ENCODE assay signal across 26 mouse cellular contexts in genomic region chr4:148035440-148035839, GRCm38 (mm10). TPM values are rescaled to one million over a fixed set of nuclear protein-coding genes. Genes with fewer than 3 reads are reported as not detected.
DNase-seq lines count a peak whose midpoint lies in the region; ATAC-seq and TF ChIP-seq lines count a peak whose summit lies in the region.
"Had no signal": no experiment of that assay in that cellular context is flagged by ENCODE, and none has a peak within 500 bp of the region (broad histone marks: within the 10 kb centered on the region; RNA-seq: fewer than 3 reads in every experiment).

No protein-coding gene starts in this region.

- H3K36me3 ChIP-seq in kidney, embryonic 16.5 days (ENCODE audit: insufficient read depth, low read length): 0 out of 2 replicates have a peak, but pooled peaks cover 12% of the 10 kb centered on the region
- H3K36me3 ChIP-seq in ES-Bruce4 (ENCODE audit: control insufficient read depth, insufficient read depth, low read length, poor library complexity, severe bottlenecking): no peaks in the 10 kb centered on the region
- peaks cover 4% of the 10 kb centered on the region; the same call in 1 of the 2 replicates for H3K36me3 ChIP-seq in lung, postnatal 0 days (ENCODE audit: insufficient read depth, low read length)

- no peaks in the 10 kb centered on the region for H3K9me3 ChIP-seq in kidney, embryonic 16.5 days (ENCODE audit: low read length)
- H3K9me3 ChIP-seq in ES-Bruce4 (replicated peaks; ENCODE audit: control insufficient read depth, insufficient read depth, low read length, poor library complexity, severe bottlenecking): no peaks in the 10 kb centered on the region
- H3K9me3 ChIP-seq in lung, postnatal 0 days (ENCODE audit: low read length): no peaks in the 10 kb centered on the region
- H3K9me3 ChIP-seq: forebrain, embryonic 10.5 days; forebrain, embryonic 13.5 days; heart, embryonic 10.5 days; heart, embryonic 13.5 days had no signal

- WGBS in kidney, embryonic 16.5 days: 87% methylated on average over 3 of the region's 3 CpGs
- WGBS in lung, postnatal 0 days: 90% methylated on average over 3 of the region's 3 CpGs

- no peak overlapping the region for H3K4me3 ChIP-seq in kidney, embryonic 16.5 days (ENCODE audit: low read length)
- no peak overlapping the region for H3K4me3 ChIP-seq in ES-Bruce4 (ENCODE audit: low read depth, low read length)
- H3K4me3 ChIP-seq in lung, postnatal 0 days (ENCODE audit: low read depth, low read length): no peak overlapping the region
- H3K4me3 ChIP-seq: forebrain, embryonic 10.5 days; forebrain, embryonic 13.5 days; heart, adult 2 months; heart, embryonic 10.5 days; heart, embryonic 13.5 days had no signal

- TF ChIP-seq POLR2A in ES-Bruce4 (IDR thresholded peaks at IDR 0.05; ENCODE audit: insufficient read depth, low read length): no peak

- H3K4me2 ChIP-seq in kidney, embryonic 16.5 days (replicated peaks; ENCODE audit: low read depth, low read length): no peak overlapping the region
- no peak overlapping the region for H3K4me2 ChIP-seq in lung, postnatal 0 days (replicated peaks; ENCODE audit: low read depth, low read length)
- H3K4me2 ChIP-seq: forebrain, embryonic 13.5 days; heart, embryonic 13.5 days; hindbrain, embryonic 14.5 days had no signal

- peak; percentile 25 for DNase-seq in cerebellum, adult 9-10 months
- DNase-seq in cerebellum, adult 8-10 months: no peak
- peak; percentile 37 for DNase-seq in kidney, postnatal 10 days
- peak; percentile 37 for DNase-seq in ZHBTc4 (ENCODE audit: low read depth, low spot score)
- no peak for DNase-seq in lung, postnatal 0 days (ENCODE audit: low spot score)
- no peak for DNase-seq in ovary, adult 18-20 months (ENCODE audit: low spot score)
- DNase-seq: adrenal gland, postnatal 10 days; cerebellum, adult 11 months; cerebellum, adult 2 months; cerebellum, postnatal 14 days; gastrocnemius, postnatal 10 days; gastrocnemius, postnatal 36 days; heart, adult 2 months; heart, postnatal 14 days; heart, postnatal 4 days had no signal

- H3K27me3 ChIP-seq in kidney, embryonic 16.5 days (ENCODE audit: insufficient read depth, low read length): no peaks in the 10 kb centered on the region
- H3K27me3 ChIP-seq in ES-Bruce4 (ENCODE audit: control insufficient read depth, insufficient read depth, low read length, poor library complexity, severe bottlenecking): no peaks in the 10 kb centered on the region
- H3K27me3 ChIP-seq in lung, postnatal 0 days (replicated peaks; ENCODE audit: insufficient read depth, low read length): no peaks in the 10 kb centered on the region
- H3K27me3 ChIP-seq: forebrain, embryonic 13.5 days; heart, embryonic 13.5 days had no signal

- no peak for TF ChIP-seq EP300 in ES-Bruce4 (IDR thresholded peaks at IDR 0.05; ENCODE audit: insufficient read depth, low read depth, low read length)
- TF ChIP-seq EP300 in lung, postnatal 0 days (IDR thresholded peaks at IDR 0.05): no peak

- TF ChIP-seq CTCF in ES-Bruce4 (IDR thresholded peaks at IDR 0.05; ENCODE audit: low read depth, low read length): no peak
- TF ChIP-seq CTCF in lung, postnatal 0 days (IDR thresholded peaks at IDR 0.05): no peak

- H3K4me1 ChIP-seq in kidney, embryonic 16.5 days (ENCODE audit: insufficient read depth, low read length): peaks cover 19% of the 10 kb centered on the region
- peaks cover 7% of the 10 kb centered on the region for H3K4me1 ChIP-seq in ES-Bruce4 (ENCODE audit: control insufficient read depth, insufficient read depth, low read length)
- peaks cover 8% of the 10 kb centered on the region; the same call in 1 of the 2 replicates for H3K4me1 ChIP-seq in lung, postnatal 0 days (ENCODE audit: insufficient read depth, low read depth, low read length)

- H3K27ac ChIP-seq in kidney, embryonic 16.5 days (ENCODE audit: low read length): no peak overlapping the region
- peak overlapping the region; percentile 99 for H3K27ac ChIP-seq in ES-Bruce4 (ENCODE audit: insufficient read depth, low read length)
- no peak overlapping the region for H3K27ac ChIP-seq in lung, postnatal 0 days (ENCODE audit: low read length)
- H3K27ac ChIP-seq: forebrain, embryonic 10.5 days; forebrain, embryonic 13.5 days; heart, adult 2 months; heart, embryonic 10.5 days; heart, embryonic 13.5 days; hindbrain, embryonic 14.5 days; hindbrain, postnatal 0 days had no signal

- ATAC-seq in kidney, embryonic 16.5 days (ENCODE audit: low FRiP score, low TSS enrichment): no peak
- no peak for ATAC-seq in lung, postnatal 0 days
- ATAC-seq: forebrain, embryonic 13.5 days; forebrain, embryonic 16.5 days; hindbrain, postnatal 0 days had no signal

- H3K9ac ChIP-seq in kidney, embryonic 16.5 days (replicated peaks; ENCODE audit: low read length): no peak overlapping the region
- H3K9ac ChIP-seq in ES-Bruce4 (ENCODE audit: low read depth, poor library complexity, severe bottlenecking): no peak overlapping the region
- H3K9ac ChIP-seq in lung, postnatal 0 days (replicated peaks; ENCODE audit: low read depth): no peak overlapping the region
- H3K9ac ChIP-seq: forebrain, embryonic 13.5 days; heart, embryonic 13.5 days; hindbrain, embryonic 14.5 days had no signal

RNA-seq across cellular contexts. Expression of gene Clcn6, which starts 3.2 kb away (rescaled TPM):
- 6.4 and 6.8 TPM in 2 replicates for polyA plus RNA-seq in kidney, embryonic 16.5 days (2015; fragmentation: Nextera tagmentation; extraction: Ambion mirVana)
- 13.7 and 16.7 TPM in 2 replicates for polyA plus RNA-seq in ES-Bruce4 (2011; ENCODE audit: insufficient read depth, insufficient read length, low read depth, missing spikeins)
- 3.5 and 4.1 TPM in 2 replicates for polyA plus RNA-seq in lung, postnatal 0 days (2015; fragmentation: Nextera tagmentation; extraction: Ambion mirVana)

RNA-seq across cellular contexts. Expression of gene Mthfr, which starts 3.4 kb away (rescaled TPM):
- polyA plus RNA-seq in kidney, embryonic 16.5 days (2015; fragmentation: Nextera tagmentation; extraction: Ambion mirVana): 26.5 and 28.1 TPM in 2 replicates
- 9.5 and 13.7 TPM in 2 replicates for polyA plus RNA-seq in ES-Bruce4 (2011; ENCODE audit: insufficient read depth, insufficient read length, low read depth, missing spikeins)
- 14.0 and 14.2 TPM in 2 replicates for polyA plus RNA-seq in lung, postnatal 0 days (2015; fragmentation: Nextera tagmentation; extraction: Ambion mirVana)

RNA-seq across cellular contexts. Expression of gene Nppa, which starts 34.9 kb away (rescaled TPM):
- polyA plus RNA-seq in kidney, embryonic 16.5 days (2015; fragmentation: Nextera tagmentation; extraction: Ambion mirVana): 0.41 and 1.00 TPM in 2 replicates
- polyA plus RNA-seq in ES-Bruce4 (2011; ENCODE audit: insufficient read depth, insufficient read length, low read depth, missing spikeins): not detected in 2 replicates
- polyA plus RNA-seq in lung, postnatal 0 days (2015; fragmentation: Nextera tagmentation; extraction: Ambion mirVana): 1.6 and 2.8 TPM in 2 replicates
- polyA plus RNA-seq: cerebellum, adult 2 months; embryonic facial prominence, embryonic 14.5 days; forebrain, embryonic 16.5 days; hindbrain, embryonic 11.5 days had no signal

RNA-seq across cellular contexts. Expression of gene Nppb, which starts 49.9 kb away (rescaled TPM):
- polyA plus RNA-seq in kidney, embryonic 16.5 days (2015; fragmentation: Nextera tagmentation; extraction: Ambion mirVana): 0.21 TPM in 1 of 2 replicates, not detected in the other
- 0.87 and 2.1 TPM in 2 replicates for polyA plus RNA-seq in ES-Bruce4 (2011; ENCODE audit: insufficient read depth, insufficient read length, low read depth, missing spikeins)
- polyA plus RNA-seq in lung, postnatal 0 days (2015; fragmentation: Nextera tagmentation; extraction: Ambion mirVana): not detected in 2 replicates
- polyA plus RNA-seq: embryonic facial prominence, embryonic 14.5 days; forebrain, embryonic 10.5 days; forebrain, embryonic 13.5 days; forebrain, embryonic 16.5 days had no signal

RNA-seq across cellular contexts. Expression of gene Agtrap, which starts 52.4 kb away (rescaled TPM):
- 28.1 and 31.5 TPM in 2 replicates for polyA plus RNA-seq in kidney, embryonic 16.5 days (2015; fragmentation: Nextera tagmentation; extraction: Ambion mirVana)
- 48.2 and 60.6 TPM in 2 replicates for polyA plus RNA-seq in ES-Bruce4 (2011; ENCODE audit: insufficient read depth, insufficient read length, low read depth, missing spikeins)
- 20.7 and 22.0 TPM in 2 replicates for polyA plus RNA-seq in lung, postnatal 0 days (2015; fragmentation: Nextera tagmentation; extraction: Ambion mirVana)

Comparison
In these comparisons a context has a peak if more than half of its experiments do, and no peak if none do; other contexts are left out.
1. DNase-seq: peak in cerebellum, adult 9-10 months (single experiment), kidney, postnatal 10 days (single experiment) and ZHBTc4 (single experiment); none in cerebellum, adult 8-10 months (single experiment), lung, postnatal 0 days (single experiment) and ovary, adult 18-20 months (single experiment).